Mouse (Mus musculus) right cerebral cortex, adult 2 months (tissue): ENCODE results near the gene Gins2.
A peak's percentile ranks its signal among the peaks of the same experiment; 100 is the strongest.

ENCODE experiments used
- DNase-seq, 2 experiments: peaks; one replicate each; pipeline ENCODE4 v3.0.0; 2021 to 2022; ENCODE audit warnings: low spot score in 2 of 2

Gene Gins2

DNA sequence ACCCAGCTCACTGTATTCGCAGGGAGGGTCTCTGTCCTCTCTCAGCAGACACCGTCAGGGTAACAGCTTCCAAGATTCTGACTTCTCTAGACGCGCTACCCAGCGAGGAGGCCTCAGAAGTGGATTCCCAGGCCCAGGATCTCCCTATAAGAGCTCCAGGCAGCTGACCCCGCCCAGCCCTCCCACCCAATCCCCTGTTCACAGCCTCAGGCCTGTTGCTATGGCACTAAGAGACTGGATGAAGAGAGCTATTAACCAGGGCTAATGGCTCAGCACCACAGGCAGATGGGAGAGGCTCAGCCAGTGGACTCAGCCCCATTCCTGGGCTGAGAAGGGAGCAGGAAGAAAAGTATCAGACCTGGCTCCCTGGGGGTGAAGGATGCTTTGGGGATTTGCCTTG is 13.6 kb upstream of the Gins2 start:
- no peak for DNase-seq

DNA sequence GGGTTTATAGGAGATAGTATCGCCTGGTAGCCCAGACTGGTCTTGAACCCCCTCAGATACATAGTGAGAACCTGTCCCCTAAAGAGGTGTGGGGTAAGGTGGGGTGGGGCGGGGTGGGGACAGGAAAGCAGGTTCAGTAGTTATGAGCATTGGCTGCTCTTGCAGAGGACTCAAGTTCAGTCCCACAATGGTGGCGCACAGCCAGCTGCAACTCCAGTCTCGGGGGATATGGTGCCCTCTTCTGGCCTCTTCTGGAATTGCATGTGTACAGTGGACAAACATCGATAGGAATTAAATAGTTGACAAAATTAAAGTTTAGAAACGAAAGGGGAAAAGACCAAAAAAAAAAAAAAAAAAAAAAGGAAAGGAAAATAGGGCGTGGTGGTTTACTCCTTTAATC is 10.4 kb upstream of the Gins2 start:
- DNase-seq: peak; percentile 79 to 84

GRCm38 (mm10) chr8:120598579-120598978 is 9.5 kb upstream of the Gins2 start:
- peak; percentile 87 to 90 for DNase-seq

- peak; percentile 55 to 61 for DNase-seq
These were observed 6.9 kb upstream of the Gins2 start for GRCm38 (mm10) chr8:120595963-120596362.

GRCm38 (mm10) chr8:120594571-120594970 is 5.5 kb upstream of the Gins2 start:
- no peak for DNase-seq

DNA sequence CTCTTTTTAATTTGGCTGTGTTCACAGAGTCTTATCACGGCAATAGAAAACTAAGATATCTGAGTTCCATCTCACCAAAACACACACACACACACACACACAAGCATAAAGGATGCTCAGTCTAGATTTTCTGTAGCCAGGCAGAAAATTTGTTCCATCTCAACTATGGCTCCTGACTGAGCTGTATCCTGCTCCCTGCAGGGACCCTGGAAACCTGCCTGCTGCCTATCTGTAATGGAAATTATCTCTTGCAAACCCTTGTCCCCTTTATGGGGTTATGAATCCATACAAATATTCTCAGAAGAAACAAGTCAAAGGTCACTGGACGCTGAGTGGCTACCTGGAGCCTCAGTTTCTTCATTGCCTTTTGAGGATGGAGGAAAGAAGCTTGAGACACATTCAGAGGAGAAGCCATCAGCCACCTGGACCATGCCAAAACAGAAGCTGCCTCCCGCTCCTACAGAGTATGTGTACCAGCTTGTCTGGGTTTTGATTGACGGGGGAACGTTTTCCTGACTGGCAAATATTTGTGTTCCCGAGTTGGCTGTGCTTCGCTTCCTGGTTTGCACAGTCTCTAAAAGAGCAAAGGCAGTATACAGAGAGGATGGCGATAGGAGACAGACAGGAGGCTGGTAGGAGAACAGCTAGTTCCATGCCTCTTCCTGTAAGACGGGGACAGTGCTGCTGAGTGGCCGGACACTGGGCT is 2.6 kb upstream of the Gins2 start:
- no peak for DNase-seq

- no peak for DNase-seq
These were observed 817 bp upstream of the Gins2 start for GRCm38 (mm10) chr8:120589921-120590320.

GRCm38 (mm10) chr8:120585521-120585920 is 3.6 kb downstream of the Gins2 start:
- DNase-seq: no peak

DNA sequence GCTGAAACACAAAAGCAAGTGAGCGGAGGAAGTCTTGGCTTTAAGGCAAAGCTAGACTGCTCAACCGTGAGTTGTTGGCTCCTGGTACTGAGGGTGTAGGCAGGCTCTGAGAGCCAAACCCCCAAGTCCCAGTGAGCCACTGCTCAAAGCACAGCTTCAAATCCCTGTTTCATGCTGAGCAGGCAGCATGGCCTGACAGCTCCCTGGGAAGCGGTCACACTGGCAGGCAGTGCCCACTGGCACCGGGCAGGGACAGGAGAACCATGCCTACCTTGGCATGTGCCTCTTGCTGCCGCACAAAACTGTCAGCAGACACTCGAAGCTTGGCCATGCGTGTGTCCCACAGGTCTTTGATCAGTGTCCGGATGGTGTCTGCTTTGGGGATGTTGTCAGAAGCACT is 7.3 kb downstream of the Gins2 start:
- DNase-seq: no peak

- no peak for DNase-seq
These were observed 7.8 kb downstream of the Gins2 start for GRCm38 (mm10) chr8:120581329-120581728.

- DNase-seq: no peak
These were observed 8.6 kb downstream of the Gins2 start for GRCm38 (mm10) chr8:120580336-120581000.

DNA sequence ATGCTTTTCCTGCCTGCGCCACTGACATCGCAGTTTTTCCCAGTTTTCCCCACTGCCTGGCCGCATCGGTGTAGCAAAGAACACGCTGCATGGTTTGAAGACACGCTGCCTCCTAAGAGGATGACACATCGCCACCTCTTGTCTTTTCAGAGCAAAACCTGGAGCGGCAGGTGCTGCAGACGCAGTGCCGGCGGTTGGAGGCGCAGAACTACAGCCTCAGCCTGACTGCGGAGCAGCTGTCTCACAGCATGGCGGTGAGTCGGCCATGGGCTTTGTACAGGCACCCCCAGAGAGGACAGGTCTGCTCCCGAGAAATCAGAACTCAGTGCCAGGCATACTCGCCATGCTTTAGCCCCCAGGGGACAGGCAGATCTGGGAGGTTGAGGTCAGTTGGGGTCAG is 11.3 kb downstream of the Gins2 start:
- no peak for DNase-seq

- DNase-seq: no peak
These were observed 13.3 kb downstream of the Gins2 start for GRCm38 (mm10) chr8:120575801-120576200.

DNA sequence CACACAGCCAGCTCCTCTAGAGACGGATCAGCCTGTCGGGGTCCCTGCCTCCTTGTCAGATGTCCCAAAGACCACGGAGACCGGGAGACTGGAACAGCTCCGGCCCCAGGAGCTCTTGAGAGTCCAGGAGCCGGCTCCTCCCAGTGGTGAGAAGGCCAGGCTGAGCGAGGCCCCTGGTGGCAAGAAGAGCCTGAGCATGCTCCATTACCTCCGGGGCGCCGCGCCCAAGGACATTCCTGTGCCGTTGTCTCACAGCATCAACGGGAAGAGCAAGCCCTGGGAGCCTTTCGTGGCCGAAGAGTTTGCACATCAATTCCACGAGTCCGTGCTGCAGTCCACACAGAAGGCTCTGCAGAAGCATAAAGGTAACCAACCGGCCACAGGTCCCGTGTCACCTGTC is 14.2 kb downstream of the Gins2 start:
- no peak for DNase-seq

GRCm38 (mm10) chr8:120573866-120574265 is 15.2 kb downstream of the Gins2 start:
- DNase-seq: no peak

- peak in 1 of 2 experiments; percentile 69 for DNase-seq
These were observed 16.6 kb downstream of the Gins2 start for GRCm38 (mm10) chr8:120572534-120572933.

- DNase-seq: no peak
These were observed 17.5 kb downstream of the Gins2 start for GRCm38 (mm10) chr8:120571561-120571960.

DNA sequence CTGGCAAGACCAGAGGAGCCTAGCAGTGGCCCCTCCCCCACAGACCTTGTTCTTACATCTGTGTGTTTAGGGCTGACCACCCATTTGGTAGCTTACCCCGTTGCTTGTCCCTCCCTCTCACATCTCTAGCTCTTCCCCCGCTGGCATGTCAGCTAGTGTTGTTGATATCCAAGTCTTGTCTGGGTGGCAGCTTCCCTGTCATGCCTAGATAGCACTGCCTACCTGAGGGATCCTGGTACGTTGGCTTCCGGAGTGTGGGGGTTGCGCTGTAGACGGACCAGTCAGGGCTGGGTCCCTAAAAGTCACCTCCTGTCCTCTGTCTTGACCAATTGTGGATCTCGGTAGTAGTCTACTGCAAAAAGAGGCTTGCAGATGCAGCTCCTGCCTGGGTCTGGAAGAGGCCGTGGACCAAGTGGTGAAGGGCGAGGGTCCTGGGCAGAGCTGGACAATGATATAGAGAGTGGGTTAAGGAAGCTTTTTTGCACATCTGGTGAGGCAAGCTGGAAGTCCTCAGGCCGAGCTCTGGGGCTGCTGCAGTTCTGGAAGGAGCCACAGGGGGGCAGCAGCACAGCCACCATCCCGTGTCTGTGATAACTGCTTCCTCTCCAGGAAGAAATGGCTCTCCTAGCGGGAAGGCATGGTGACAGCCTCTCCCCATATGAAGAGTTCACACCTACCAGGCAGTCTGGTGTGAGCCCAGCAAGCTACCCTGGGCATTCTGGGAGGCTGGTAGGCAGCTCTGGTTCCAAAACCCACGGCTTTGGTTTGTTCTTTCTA is 19.0 kb downstream of the Gins2 start:
- peak; percentile 86 to 87 for DNase-seq

- DNase-seq: no peak
These were observed 20.0 kb downstream of the Gins2 start for GRCm38 (mm10) chr8:120569123-120569522.

DNA sequence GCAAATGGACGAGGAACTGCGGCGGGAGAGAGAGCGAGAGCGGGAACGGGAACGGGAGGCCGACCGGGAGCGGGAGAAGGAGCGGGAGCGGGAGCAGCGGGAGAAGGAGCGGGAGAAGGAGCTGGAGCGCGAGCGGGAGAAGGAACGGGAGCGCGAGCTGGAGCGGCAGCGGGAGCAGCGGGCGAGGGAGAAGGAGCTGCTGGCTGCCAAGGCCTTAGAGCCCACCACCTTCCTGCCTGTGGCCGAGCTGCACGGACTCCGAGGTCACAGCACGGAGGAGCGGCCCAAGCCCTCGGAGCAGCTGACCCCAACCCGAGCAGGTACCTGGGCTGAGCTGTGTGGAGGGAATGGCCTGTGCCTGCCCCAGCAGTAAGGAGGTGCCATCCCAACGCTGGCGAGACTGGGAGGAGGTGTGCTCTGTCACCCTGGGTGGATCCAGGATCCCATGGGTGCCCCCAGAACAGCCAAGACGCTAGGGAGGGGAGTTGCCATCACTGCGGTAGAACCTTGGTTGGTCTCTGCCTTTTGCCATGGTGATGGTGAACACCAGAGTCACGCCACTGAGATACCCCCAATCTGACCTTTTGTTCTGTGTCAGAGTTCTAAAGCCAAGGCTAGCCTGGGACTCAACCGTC is 20.8 kb downstream of the Gins2 start:
- DNase-seq: no peak

- DNase-seq: no peak
These were observed 21.4 kb downstream of the Gins2 start for GRCm38 (mm10) chr8:120567731-120568130.

DNA sequence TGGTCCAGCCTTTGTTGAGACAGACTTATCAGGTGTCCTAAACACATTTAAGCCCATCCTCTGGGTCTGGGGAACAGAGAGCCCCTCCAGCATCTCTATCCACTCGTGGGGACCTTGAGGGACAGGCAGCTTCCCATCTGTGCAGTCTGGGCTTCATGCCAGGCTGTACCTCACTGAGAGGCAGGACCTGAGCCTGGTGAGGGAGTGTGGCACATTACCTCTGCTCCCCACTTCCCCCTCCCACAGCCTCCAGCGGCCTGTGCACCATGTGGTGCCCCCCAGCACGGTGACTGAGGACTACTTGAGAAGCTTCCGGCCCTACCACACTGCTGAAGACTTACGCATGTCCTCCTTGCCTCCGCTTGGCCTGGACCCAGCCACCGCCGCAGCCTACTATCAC is 22.4 kb downstream of the Gins2 start:
- no peak for DNase-seq
